Mouse (Mus musculus): ENCODE data around the gene Pmp22.

Gene Pmp22

DNA sequence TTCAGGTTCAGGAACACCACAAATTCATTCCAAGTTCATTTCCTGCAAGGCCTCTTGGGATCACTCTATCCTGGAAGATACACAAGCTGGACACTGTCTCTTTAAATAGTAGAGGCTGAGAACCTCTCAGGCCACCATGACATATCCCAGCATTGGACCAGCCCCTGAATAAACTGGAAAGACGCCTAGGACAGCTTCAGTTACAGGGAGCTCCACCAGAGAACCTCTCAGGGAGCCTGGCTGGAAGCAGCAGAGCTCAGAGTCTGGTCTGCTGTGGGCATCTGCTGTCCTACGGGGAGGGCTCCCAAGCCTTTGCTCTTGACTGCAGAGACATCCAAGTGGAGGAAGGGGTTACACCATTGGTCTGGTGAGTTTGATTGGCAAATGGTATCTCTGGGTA, at the start of gene Pmp22:
TSS of gene Pmp22 (plus strand) at position 199 of the 400 bp plus-strand sequence.
- no peak for DNase-seq (ENCODE audit: low read depth, low spot score)

DNA sequence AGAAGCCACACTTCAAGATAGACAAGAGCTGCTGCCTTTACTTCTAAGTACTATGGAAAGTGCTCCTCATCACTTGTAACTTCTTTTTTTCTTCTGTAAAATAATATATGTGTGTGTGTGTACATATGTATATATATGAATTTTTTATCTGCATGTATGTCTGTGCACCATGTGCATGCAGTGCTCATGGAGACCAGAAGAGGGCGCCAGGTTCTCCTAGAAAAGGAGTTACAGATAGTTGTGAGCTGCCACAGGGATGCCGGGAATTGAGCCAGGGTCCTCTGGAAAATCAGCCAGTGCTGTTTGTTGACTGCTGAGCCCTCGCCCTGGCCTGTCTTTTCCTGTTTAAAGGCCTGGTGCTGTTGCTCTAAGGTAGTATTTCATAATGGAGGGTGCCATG, 44.2 kb upstream of the Pmp22 start:
- DNase-seq (ENCODE audit: low read depth, low spot score), result no peak

DNA sequence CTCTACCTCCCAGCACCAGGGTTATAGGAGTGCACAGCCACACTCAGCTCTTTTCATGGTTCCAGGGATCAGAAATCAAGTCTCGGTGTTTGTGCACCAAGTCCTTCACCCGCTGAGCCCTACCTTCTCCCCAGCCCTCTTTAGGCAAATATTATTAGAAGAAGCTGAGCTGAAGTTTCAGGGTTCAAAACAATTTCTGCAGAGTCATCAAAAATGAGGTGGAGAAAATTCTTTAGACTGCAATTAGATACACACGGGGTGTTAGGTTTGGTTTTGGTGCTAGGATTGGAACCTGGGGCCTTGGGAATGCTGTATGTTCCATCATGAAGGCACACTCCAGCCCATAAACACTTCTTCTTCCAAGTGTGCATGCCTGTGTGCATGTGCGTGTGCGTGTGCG, 40.1 kb upstream of the Pmp22 start:
- DNase-seq (ENCODE audit: low read depth, low spot score), result no peak

DNA sequence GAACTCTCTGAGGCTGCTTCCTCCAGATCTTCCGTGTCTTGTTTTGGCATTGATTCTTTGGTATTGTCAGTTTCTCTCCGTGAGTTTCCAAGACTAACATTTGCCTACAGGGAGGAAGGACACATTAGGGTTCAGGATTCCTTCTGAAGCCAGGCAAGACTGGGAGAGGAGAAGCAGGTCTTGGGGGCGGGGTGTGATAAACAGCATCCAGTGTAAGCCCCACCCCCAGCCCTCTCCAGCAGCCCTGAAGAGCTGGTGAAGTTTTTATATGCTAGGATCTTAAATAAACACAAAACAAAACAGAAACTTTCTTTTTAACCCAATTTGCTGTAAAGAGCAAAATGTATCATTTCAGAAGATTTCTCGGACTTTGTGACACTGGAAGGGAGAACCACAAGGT, 38.6 kb upstream of the Pmp22 start:
- no peak for DNase-seq (ENCODE audit: low read depth, low spot score)

DNA sequence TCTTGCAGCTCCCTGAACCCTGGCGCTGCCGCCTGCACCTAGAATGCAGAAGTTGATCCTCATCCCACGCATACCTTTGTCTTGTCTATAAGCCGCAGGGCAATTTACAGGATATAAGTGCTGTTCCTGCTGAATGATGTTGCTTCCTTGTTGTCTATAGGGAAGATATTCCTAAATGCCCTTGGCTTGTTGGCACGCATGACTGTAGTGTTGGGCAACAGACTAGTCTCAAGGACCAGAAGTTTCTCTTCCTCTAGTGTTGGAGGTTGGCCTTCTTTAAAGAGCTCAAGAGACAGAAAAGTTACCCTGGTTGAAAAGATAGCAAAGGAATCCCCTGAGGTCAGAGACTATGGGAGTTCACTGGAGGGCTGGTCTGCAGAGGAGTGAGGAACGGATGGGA, 37.8 kb upstream of the Pmp22 start:
- DNase-seq (ENCODE audit: low read depth, low spot score), result no peak

DNA sequence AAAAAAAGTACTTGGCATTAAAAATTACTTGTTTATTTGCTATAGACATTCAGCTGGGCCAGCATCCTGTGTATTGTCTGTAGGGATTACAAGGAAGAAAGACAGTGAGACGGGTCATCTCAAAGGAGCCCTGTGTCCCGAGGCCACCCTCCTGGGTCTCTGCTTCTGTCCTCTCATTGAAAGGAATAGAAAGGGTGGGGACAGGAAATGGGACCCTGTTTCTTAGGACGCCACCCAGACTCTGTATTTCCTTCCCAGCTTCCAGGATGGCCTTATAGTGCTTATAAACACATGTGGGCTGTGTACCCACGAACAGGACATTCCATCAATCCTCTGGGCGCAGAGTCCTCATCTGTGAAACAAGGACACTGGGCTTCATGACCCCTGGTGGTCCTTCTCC, 36.5 kb upstream of the Pmp22 start:
- DNase-seq (ENCODE audit: low read depth, low spot score), result no peak

DNA sequence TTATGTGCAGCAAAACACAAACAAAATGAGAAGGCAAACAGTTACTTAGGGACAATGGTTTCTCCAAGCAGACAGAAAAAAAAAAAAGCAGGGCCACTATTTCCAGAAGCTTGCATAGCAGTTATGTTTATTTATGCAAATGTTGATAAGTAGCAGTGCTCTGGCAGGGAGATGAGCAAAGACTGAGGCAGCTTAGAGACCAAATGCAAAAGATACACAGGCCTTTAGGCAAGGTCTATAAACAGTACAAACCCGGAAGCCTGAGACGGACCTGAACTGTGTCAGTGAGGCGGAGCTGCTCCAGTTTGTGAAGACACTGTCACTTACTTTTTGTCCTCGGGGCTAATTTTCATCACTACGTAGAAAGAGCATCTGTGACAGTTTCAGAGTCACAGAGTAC, 35.2 kb upstream of the Pmp22 start:
- DNase-seq (ENCODE audit: low read depth, low spot score), result no peak

DNA sequence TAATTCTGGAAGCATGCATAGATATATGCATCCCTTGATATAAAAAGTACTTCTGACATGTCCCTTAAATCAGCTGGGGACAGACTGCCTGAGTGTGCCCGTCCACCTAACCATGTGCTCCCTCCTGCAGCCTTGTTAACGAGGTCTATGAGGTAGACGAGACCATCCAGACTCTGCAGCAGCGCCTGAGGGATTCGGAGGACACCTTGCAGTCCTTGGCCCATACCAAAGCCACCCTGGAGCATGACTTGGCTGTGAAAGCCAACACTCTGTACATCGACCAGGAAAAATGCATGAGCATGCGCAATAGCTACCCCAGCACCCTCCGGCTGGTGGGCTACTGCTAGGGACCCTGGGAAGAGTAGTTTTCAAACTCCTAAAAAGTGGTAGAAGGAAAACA, 34.3 kb upstream of the Pmp22 start:
- DNase-seq (ENCODE audit: low read depth, low spot score), result no peak

DNA sequence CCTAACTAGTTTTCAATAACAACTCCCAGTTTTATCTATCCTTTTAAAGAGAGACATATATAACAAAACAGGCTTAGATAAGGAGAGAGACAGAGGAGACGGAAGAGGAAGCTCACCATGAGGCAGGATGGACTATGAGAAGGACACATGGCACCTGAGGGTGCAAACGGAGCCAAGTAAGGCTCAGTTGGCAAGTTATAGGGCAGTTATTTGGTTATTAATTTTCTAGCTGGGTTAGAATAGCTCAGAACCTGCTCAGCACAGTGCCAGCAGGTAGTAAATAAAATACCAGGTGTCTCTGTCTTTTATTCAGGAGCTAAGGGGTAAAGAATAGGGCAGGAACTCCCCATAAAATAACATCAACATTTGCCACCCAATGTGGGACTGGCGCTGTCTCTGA, 30.8 kb upstream of the Pmp22 start:
- DNase-seq (ENCODE audit: low read depth, low spot score), result no peak

DNA sequence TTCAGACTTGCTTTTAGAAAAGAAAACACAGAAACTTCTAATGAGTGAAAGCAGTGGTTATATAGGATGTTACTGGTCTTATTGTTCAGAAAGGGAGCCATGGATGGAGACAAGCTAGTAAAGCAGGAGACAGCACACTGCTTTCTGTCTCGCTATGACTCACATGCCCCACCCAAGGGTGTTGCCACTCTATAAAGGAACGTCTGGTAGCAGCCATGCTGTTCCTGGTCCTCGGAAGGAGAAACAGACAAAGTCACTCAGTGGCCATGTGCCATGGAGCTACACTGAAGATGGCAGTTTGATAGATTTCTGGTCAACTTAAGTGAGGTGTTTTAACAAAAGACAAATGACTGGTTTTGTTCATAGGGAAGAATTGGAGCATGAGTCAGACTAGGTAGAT, 29.4 kb upstream of the Pmp22 start:
- no peak for DNase-seq (ENCODE audit: low read depth, low spot score)

DNA sequence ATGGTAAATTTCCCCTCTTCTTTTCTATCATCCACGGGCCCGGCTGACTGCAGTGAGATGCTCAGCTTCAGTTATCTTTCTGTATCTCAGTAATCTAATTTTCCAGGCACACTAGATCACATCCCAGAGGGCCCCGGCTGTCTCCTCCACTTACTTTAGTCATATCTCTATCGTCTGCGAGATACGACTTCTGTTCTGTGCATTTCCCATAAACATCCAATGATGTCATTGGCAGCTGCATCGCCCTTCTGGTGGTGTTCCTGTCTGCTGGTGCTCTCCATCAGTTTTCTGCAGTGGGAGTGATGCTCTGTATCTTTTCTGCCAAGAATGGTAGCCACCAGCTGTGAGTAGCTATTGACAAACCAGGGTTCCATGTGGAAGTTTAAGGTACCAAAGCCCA, 25.5 kb upstream of the Pmp22 start:
- no peak for DNase-seq (ENCODE audit: low read depth, low spot score)

DNA sequence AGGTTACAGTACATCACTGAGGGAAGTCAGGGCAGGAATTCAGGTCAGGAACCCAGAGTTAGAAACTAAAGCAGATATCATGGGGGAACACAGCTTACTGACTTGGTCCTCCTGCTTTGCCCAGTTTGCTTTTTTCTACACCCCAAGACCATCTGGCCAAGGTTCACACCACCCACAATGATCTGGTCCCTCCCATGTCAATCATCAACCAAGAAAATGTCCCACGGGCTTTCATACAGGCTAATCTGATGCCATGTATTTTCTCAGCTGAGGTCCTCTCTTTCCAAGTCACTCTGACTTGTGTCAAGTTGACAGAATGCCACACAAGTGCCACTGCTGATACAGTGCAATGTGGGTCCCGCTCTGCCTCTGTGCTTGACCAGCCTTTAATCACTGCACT, 24.8 kb upstream of the Pmp22 start:
- DNase-seq (ENCODE audit: low read depth, low spot score), result no peak

DNA sequence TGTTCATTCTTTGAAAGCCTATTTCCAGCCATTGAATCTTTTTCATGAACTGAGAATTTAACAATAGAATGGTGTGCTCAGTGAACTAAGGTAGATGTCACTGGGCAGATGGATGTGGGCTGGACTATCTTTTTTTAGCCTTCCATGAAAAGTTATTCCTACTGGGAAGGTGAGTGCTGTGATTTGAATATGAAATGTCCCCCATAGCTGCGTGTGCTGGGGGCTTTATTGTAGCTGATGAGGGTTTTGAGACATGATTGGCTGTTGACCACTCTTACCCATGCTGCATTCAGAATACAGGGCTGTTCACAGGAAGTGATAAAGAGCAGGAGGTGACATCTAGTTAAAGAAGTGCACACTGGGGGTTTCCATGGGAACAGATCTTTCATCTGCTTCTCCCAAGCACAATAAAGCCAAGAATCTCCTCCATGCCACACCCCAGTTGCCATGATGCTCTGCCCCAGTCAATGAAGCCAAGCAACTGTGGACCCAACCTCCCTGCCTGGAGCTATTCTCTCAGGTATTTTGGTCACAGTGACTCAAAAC, 19.5 kb upstream of the Pmp22 start:
- no peak for DNase-seq (ENCODE audit: low read depth, low spot score)

DNA sequence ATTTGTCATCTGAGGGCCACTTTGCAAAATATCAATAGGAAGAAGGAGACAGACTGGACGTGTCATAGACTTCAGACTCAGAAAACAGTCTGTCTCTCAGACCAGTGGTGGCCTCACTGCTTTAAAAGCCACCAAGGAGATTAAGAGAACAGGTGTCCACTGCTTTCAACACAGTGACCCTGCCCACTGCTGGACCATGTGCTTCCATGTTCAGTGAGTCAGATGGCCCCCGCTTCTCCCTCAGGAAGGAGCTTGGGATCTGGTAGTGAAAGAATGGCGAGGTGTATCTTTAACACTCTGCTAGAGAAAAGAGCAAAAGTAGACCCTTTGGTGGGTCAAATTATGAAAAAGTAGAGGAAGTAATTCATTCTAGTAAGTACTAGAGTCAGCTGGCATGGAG, 18.5 kb upstream of the Pmp22 start:
- no peak for DNase-seq (ENCODE audit: low read depth, low spot score)

DNA sequence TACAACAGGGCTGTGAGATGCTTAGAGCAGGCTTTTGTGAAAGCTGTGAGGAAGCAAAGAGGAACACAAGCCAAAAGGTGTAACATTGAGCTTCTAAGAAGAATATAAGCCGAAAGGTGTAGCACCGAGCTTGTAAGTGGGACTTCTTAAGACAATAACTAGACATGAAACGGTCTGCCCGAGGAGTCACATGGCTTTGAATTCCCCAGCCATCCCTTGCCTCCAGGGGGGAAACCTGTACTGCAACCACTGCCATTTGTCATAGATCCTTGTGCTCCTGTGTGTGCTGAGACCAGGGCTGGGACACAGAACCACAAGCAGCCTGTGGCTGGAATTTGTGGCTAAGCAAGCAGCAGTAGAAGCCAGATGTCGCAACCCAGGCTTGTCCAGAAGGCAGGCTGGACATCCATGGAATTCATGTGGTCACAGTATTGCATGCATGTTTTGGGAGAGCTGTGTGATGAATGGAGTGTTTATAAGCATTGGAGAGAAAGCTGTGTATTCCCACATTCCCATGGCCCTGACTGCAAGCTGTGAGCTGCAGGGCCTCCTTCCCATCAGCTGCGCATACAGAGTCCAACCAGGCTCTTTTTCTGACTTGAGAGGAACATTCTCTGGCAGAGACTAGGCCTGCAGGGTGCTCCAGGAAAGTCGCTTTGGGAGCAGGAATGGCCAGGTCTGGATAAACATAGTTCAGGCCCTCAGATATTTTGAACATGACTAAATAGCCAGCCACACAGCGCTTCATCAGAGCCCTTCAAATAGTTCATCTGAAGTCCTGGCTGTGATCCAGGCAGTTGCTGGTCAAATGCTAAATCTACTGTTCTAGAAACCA, 13.8 kb upstream of the Pmp22 start:
- DNase-seq (ENCODE audit: low read depth, low spot score), result no peak

DNA sequence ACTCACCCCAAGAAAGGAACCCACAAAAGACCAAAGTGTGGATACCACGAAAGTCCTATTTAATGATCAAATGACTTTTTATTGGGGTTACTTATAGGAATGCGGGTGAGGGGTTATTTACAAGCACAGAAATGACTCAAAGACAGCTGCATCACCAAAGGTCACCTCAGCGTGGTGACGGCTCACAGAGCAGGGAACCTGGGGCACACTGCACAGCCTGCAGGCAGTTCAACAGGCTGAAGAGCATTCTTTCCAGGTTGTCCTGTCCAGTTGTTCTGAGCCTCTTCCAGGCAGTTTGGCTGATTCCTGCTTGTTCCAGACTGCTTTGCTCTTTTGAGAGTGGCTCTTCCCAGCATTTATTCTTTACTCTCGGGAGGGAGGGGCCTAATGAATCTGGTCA, 12.1 kb upstream of the Pmp22 start:
- no peak for DNase-seq (ENCODE audit: low read depth, low spot score)

DNA sequence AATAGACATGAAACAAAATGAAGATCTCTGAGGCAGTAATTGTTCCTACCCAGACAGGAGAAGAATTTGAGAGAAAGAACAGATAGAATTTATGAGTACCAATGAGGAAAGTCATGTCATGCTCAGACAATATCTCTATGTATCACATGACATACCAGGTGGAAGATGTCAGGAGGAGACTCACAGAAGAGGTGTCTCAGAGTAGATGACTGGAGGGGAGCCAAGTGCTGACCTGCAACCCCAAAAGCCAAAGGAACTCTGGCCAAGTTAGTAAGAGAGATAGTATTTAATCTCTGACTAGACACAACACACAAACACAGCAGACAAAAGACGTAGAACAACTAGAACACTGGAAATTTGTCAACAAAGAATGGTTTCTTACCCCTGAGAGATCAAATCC, 11.5 kb upstream of the Pmp22 start:
- DNase-seq (ENCODE audit: low read depth, low spot score), result no peak

DNA sequence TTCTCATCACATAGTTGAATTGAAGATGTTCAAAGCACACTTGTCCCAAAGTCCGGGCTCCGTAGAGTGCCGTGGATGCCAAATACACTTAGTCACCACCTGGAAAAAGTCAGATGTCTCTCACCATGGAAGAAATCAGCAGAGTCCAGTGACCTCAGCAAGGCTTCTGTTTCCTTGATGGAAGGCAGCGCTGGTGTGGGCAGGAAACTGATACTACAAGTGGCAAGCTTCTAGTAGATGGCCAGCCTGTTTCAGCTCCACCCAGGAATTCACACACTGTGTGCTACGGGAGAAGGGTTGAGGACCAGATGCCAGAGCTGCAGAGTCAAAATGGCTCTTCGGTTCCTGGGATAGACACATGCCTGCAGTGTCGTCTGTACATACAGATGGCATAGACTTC, 9.0 kb upstream of the Pmp22 start:
- no peak for DNase-seq (ENCODE audit: low read depth, low spot score)

DNA sequence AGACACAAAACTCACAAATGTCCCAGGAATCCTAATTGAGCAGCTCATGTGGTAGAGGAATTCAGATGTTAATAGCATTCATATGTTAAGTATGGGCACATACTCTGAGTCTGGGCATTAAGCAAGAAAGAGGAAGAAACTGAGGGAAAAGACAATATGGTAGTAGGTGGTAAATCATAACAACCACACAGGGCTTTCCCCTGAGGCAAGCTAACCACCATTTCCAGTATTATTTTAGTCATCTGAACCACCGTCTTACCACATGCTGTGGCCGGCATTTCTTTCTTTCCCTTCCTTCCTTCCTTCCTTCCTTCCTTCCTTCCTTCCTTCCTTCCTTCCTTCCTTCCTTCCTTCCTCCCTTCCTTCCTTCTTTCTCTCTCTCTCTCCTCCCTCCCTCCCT, 6.5 kb upstream of the Pmp22 start:
- DNase-seq (ENCODE audit: low read depth, low spot score), result no peak

DNA sequence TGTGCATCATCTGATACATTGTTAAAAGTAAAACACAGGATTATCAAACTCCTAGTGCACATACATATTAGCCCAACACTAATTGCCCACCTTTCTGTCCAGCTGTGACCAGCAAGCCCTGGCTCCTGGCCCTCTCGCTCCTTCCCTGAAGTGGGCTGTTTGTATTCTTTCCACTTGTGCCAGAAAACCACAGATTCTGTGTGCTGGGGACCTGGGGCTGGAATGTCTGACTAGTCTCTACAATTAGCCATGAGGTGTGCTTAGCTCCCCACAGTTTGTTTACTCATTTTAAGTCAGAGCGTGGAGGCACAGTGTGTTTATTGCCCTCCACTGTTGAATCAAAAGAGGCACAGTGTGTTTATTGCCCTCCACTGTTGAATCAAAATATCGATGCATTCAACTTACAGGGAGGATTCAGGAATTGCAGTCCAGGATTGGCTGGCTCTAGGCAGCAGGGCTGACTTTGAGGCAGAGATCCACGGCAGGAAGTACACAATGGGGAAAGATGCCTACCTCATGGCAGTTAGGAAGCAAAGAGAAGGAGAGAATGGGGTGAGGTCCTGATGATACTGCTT, 5.9 kb upstream of the Pmp22 start:
- no peak for DNase-seq (ENCODE audit: low read depth, low spot score)

DNA sequence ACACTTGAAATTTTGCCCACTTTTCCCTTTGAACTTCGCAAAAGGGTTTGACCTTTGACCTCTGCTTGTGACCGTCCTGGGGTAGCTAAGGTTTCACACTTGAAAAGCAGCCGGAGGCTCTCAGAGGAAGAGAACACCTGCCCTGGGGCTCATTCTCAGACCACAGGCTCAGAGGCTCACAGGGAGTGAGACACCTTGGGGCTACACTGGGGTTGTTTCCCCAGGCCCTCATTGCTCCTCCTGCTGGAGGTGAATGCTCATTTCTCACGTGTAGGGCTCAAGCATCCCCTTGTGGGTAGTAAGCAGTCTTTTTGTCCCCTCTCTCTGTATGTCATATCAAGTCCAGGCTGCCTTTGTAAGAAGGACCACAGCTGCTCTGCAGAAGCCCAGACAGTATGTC, 4.5 kb upstream of the Pmp22 start:
- no peak for DNase-seq (ENCODE audit: low read depth, low spot score)

DNA sequence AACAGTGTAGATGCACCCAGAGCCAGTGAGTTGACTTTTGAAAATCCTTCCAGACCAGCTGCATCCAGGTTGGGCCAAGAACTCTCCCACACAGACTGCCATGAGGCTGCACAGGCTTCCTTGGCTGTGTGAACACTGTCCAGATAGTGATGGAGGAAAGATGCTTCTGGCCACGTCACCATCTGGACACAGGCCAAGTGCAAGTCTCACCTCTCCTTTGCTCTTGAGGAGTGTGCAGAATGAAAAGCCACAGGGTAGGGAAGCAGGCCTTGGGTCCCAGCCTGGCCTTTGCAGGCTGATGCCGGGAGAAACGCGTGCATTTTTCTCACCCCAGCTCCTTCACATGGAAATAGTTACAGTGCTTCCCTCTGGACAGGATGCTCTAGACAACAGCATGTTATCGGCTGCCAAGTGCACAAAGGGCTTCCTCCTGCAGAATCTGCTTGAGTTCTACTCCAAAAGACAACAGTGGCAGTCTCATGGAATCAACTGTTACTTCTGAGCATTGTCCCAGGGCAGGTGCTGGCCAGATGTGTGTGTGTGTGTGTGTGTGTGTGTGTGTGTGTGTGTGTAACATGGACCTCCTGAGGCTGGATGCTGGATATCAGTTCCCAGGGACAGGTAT, 2.8 kb upstream of the Pmp22 start:
- no peak for DNase-seq (ENCODE audit: low read depth, low spot score)

DNA sequence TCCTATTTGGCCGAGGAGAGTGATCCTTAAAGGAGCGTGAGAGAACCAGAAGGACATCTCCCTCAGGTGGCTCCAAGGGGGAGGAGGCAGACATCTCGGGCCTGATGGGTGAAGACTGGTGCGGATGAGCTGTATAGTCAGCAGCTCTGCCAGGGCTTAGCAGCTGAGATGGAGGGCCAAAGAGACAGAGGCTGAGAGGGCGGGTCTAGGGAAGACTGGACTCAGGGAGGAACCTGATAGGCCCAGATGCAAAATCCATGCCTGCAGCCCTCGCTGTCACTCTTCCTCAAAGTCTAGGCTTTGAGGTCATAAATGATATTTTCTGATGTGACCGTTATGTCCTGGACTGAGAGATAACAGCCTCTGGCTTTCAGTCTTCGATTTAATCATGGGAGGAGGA, 1.8 kb upstream of the Pmp22 start:
- no peak for DNase-seq (ENCODE audit: low read depth, low spot score)
